Mouse (Mus musculus): ENCODE data around the gene Prkacb. TPM values are rescaled to one million over a fixed set of nuclear protein-coding genes. Genes with fewer than 3 reads are reported as not detected.

Prkacb gene
- 100 to 1,000 TPM; 234 to 268 (median 254) TPM for total RNA-seq (2022)

GRCm38 (mm10) chr3:146812901-146813393, at the start of gene Prkacb:
Prkacb (minus strand) TSS chr3:146812990.
- DNase-seq (ENCODE audit: low spot score in 2 of 2), result peak; percentile 81 to 88

GRCm38 (mm10) chr3:146860308-146860707, 47.5 kb upstream of the Prkacb start:
- DNase-seq (ENCODE audit: low spot score in 2 of 2), result no peak

- DNase-seq (ENCODE audit: low spot score in 2 of 2), result no peak
These were observed 44.6 kb upstream of the Prkacb start for GRCm38 (mm10) chr3:146857373-146857772.

GRCm38 (mm10) chr3:146854473-146855087, 41.8 kb upstream of the Prkacb start:
- no peak for DNase-seq (ENCODE audit: low spot score in 2 of 2)

- peak; percentile 82 to 89 for DNase-seq (ENCODE audit: low spot score in 2 of 2)
These were observed 39.4 kb upstream of the Prkacb start, which contains the start of gene Ttll7 for GRCm38 (mm10) chr3:146851966-146852891. Ttll7 (plus strand) TSS chr3:146852367.

- no peak for DNase-seq (ENCODE audit: low spot score in 2 of 2)
These were observed 36.6 kb upstream of the Prkacb start for GRCm38 (mm10) chr3:146849360-146849759.

GRCm38 (mm10) chr3:146848112-146848511, 35.3 kb upstream of the Prkacb start:
- no peak for DNase-seq (ENCODE audit: low spot score in 2 of 2)

GRCm38 (mm10) chr3:146846237-146846636, 33.4 kb upstream of the Prkacb start:
- DNase-seq (ENCODE audit: low spot score in 2 of 2), result no peak

- no peak for DNase-seq (ENCODE audit: low spot score in 2 of 2)
These were observed 30.7 kb upstream of the Prkacb start for GRCm38 (mm10) chr3:146843470-146843869.

GRCm38 (mm10) chr3:146842766-146843165, 30.0 kb upstream of the Prkacb start:
- DNase-seq (ENCODE audit: low spot score in 2 of 2), result no peak

- no peak for DNase-seq (ENCODE audit: low spot score in 2 of 2)
These were observed 7.9 kb upstream of the Prkacb start for GRCm38 (mm10) chr3:146820718-146821117.

- no peak for DNase-seq (ENCODE audit: low spot score in 2 of 2)
These were observed 834 bp upstream of the Prkacb start for GRCm38 (mm10) chr3:146813624-146814023.

GRCm38 (mm10) chr3:146812041-146812878, 530 bp downstream of the Prkacb start:
- DNase-seq (ENCODE audit: low spot score in 2 of 2), result no peak

- DNase-seq (ENCODE audit: low spot score in 2 of 2), result no peak
These were observed 19.1 kb downstream of the Prkacb start for GRCm38 (mm10) chr3:146793554-146794257.

- DNase-seq (ENCODE audit: low spot score in 2 of 2), result no peak
These were observed 20.5 kb downstream of the Prkacb start for GRCm38 (mm10) chr3:146792144-146792748.

- DNase-seq (ENCODE audit: low spot score in 2 of 2), result no peak
These were observed 28.6 kb downstream of the Prkacb start for GRCm38 (mm10) chr3:146784233-146784632.

GRCm38 (mm10) chr3:146783645-146784225, 29.1 kb downstream of the Prkacb start:
- no peak for DNase-seq (ENCODE audit: low spot score in 2 of 2)

GRCm38 (mm10) chr3:146782548-146782947, 30.2 kb downstream of the Prkacb start:
- no peak for DNase-seq (ENCODE audit: low spot score in 2 of 2)

- no peak for DNase-seq (ENCODE audit: low spot score in 2 of 2)
These were observed 31.7 kb downstream of the Prkacb start for GRCm38 (mm10) chr3:146781131-146781530.

- DNase-seq (ENCODE audit: low spot score in 2 of 2), result no peak
These were observed 32.5 kb downstream of the Prkacb start for GRCm38 (mm10) chr3:146780241-146780640.
